Mouse (Mus musculus) ES-Bruce4 (cell line): Measurements from ENCODE around the gene Snf8. TPM values are rescaled to one million over a fixed set of nuclear protein-coding genes. Genes with fewer than 3 reads are reported as not detected.

ENCODE experiments used
- H3K27ac ChIP-seq: 2 replicates; pipeline ENCODE4 v1.5.1; 2012; ENCODE audit warnings: low read length, inconsistent platforms; ENCODE audit not compliant: insufficient read depth
- H3K27me3 ChIP-seq: 2 replicates; pipeline ENCODE4 v1.6.1; 2012; ENCODE audit warnings: mild to moderate bottlenecking, low read length, inconsistent platforms; ENCODE audit not compliant: control insufficient read depth, poor library complexity, insufficient read depth, severe bottlenecking
- H3K36me3 ChIP-seq: 2 replicates; pipeline ENCODE4 v1.6.1; 2012; ENCODE audit warnings: inconsistent platforms, mild to moderate bottlenecking, low read length, moderate library complexity; ENCODE audit not compliant: control insufficient read depth, poor library complexity, insufficient read depth, severe bottlenecking
- H3K4me1 ChIP-seq: one replicate; pipeline ENCODE4 v1.8.1; 2011; ENCODE audit warnings: low read length; ENCODE audit not compliant: control insufficient read depth, insufficient read depth
- H3K4me3 ChIP-seq: 2 replicates; pipeline ENCODE4 v1.5.1; 2011; ENCODE audit warnings: low read depth, mild to moderate bottlenecking, low read length
- H3K9ac ChIP-seq: 2 replicates; pipeline ENCODE4 v1.6.1; 2012; ENCODE audit warnings: low read depth, mild to moderate bottlenecking, inconsistent platforms; ENCODE audit not compliant: poor library complexity, severe bottlenecking
- H3K9me3 ChIP-seq: replicated peaks from 2 replicates; pipeline ENCODE4 v1.6.1; 2012; ENCODE audit warnings: mild to moderate bottlenecking, low read length, inconsistent platforms; ENCODE audit not compliant: control insufficient read depth, poor library complexity, insufficient read depth, severe bottlenecking
- CTCF ChIP-seq: IDR thresholded peaks from one replicate; pipeline ENCODE4 v1.8.1; 2011; ENCODE audit warnings: low read depth, low read length
- EP300 ChIP-seq: IDR thresholded peaks from 2 replicates; pipeline ENCODE4 v1.6.1; 2011; ENCODE audit warnings: low read depth, low read length; ENCODE audit not compliant: insufficient read depth
- POLR2A ChIP-seq: IDR thresholded peaks from one replicate; pipeline ENCODE4 v1.8.1; 2011; ENCODE audit warnings: low read length; ENCODE audit not compliant: insufficient read depth
- polyA plus RNA-seq: library from polyadenylated mRNA; stranded (reverse); fragments of >200 nt; gene quantifications from 2 replicates; pipeline ENCODE4 v1.2.4, GENCODE M21; 2011; ENCODE audit warnings: low read depth; ENCODE audit not compliant: missing spikeins, insufficient read depth, insufficient read length

Snf8 gene
- polyA plus RNA-seq, 1 experiment = 56.1 TPM

DNA sequence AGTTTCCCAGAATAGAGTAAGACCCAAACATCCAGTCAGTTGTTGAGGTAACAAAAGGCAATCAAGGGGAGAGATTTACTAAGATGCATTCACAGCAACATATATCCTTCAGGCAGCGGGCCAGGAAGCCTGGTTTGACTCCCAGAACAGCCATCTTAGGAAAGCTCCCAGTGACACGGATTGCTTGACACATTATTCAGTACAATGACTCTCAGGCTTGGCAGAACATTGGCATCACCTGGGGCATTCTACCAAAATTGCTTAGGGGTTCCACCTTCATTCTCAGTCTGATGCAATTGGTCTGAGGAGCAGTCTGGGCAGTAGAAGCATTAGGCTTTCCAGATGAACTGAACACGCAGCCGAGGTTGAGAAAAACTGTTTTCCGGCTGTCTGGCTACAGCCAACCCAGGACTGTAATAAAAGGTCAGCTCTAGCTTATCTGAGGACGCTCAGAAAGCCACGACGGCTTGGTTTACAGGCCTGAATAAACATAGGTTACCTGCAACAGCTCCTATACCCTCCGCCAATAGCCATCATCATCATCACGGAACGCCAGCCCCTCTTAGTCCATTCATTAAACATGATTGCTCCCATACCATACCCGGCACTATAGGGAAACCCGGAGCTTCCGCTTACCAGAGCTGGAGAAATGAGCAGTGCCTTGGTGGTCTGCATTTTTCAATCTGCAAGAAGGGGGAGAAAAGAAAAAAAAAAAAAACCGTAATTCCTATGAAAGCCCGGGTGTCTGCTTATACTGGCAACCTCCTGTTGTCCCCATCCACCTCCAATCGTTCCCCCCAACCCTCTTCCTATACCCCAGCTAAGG, 39.9 kb downstream of the Snf8 start:
- H3K27ac ChIP-seq = peak overlapping the region; percentile 38
- H3K36me3 ChIP-seq = peaks cover 16% of the 10 kb centered on the region
- H3K9ac ChIP-seq = peak overlapping the region; percentile 90
- H3K27me3 ChIP-seq = no peaks in the 10 kb centered on the region
- no peaks in the 10 kb centered on the region for H3K4me1 ChIP-seq
- no peaks in the 10 kb centered on the region for H3K9me3 ChIP-seq
- H3K4me3 ChIP-seq = peak overlapping the region; percentile 87
- TF ChIP-seq POLR2A (no peak), EP300 (no peak), CTCF (no peak)

DNA sequence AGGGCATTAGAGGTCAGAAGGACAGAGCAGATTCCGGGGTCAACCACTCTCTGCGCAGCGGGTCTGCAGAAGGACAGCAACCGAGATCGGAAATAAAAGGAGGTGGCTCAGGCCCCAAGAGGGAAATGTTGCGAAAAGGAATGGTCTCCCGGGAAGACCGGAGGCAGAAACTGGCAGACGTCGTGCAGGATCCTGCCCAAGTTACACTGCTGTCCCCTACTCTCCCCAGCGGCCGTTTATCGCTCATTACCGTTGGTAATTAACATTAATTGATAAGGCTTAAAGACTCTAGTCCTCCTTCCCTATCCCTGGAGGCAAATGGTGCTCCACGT, 40.5 kb downstream of the Snf8 start:
- TF ChIP-seq CTCF (no peak), POLR2A (no peak), EP300 (no peak)
- H3K4me3 ChIP-seq = peak overlapping the region; percentile 87
- H3K9ac ChIP-seq = peak overlapping the region; percentile 90
- peaks cover 16% of the 10 kb centered on the region for H3K36me3 ChIP-seq
- H3K27ac ChIP-seq = peak overlapping the region; percentile 38
- no peaks in the 10 kb centered on the region for H3K9me3 ChIP-seq
- no peaks in the 10 kb centered on the region for H3K27me3 ChIP-seq
- no peaks in the 10 kb centered on the region for H3K4me1 ChIP-seq

DNA sequence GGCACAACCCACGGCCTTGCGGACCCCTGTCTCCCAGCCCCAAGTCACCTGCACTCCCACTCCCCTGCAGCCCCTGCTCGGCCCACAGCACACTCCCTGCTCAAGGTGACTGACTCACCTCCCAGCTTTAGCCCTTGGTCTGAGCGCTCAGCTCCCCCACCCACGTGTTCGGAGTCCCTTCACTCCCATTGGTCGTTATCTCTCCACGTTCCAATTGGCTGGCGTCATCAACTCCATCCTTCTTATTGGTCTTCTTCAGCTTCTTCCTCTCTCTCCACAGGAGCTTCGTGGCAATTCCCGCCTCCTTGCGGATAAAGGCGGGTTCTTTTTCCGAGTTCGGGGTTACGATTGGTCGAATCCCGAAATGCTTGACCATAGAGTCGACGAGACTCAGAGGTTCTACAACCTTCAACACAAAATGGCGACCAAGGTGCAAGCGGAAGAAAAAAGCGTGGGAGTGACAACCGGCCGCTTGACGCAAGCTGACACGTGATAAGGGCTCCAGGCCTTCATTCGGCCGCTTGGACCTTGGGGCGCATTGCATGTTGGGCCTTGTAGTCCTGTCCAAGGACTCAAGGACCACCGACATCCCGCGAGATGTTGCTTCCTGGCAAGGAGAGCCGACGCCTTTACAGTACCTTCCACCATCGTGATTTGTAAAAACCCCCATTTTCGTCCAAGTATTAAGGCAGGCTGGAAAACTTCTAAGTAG, 41.0 kb downstream of the Snf8 start, which contains the start of gene Atp5g1:
TSS of gene Atp5g1 (minus strand) at position 162 of the 712 bp plus-strand sequence.
- TF ChIP-seq POLR2A (peak; percentile 97), CTCF (no peak)
- Histone ChIP-seq H3K4me3 (peak within 1 kb of the TSS; percentile 87), H3K27ac (peak within 1 kb of the TSS; percentile 90), H3K27me3 (no peaks in the 10 kb centered on the region), H3K36me3 (peaks cover 13% of the 10 kb centered on the region), H3K9ac (peak within 1 kb of the TSS; percentile 90), H3K4me1 (no peaks in the 10 kb centered on the region), H3K9me3 (no peaks in the 10 kb centered on the region)

DNA sequence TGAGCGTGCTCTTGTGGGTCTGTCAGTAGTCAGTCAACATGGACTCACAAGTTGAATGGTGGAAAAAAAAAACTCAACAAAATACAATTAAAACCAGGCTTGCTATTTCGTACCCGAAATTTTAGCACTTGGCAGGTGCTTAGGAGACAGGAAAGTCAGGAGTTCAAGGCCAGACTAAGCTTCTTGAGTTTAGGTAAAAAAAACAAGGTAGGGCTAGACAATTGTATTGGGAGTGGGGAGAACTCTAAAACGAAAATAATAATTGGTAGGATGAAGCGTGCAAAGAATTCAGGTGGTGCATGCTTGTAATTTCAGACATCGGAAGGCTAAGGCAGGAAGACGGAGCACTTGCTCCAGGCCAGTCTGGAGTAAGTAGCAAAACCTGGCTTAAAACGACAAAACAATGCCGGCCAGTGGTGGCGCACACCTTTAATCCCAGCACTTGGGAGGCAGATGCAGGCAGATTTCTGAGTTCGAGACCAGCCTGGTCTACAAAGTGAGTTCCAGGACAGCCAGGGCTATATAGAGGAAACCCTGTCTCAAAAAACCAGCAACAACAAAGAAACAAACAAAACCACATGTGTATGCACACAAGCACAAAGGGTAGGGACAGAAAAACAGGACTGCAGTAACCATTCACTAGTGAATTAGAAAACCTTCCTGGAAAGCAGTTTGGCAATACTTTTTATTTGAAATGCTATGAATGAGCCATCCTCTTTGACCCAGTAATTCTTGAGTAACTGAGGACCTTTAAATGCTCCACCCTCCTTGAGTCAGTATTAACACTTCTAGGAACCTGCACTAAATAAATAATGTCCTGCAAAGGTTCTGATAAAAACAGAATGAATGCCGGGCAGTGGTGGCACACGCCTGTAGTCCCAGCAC, 41.8 kb downstream of the Snf8 start:
- H3K27ac ChIP-seq = peak overlapping the region; percentile 90
- H3K27me3 ChIP-seq = no peaks in the 10 kb centered on the region
- H3K4me1 ChIP-seq = no peaks in the 10 kb centered on the region
- peak overlapping the region; percentile 57 for H3K4me3 ChIP-seq
- no peak for TF ChIP-seq EP300
- no peak for TF ChIP-seq POLR2A
- TF ChIP-seq CTCF = no peak
- no peaks in the 10 kb centered on the region for H3K9me3 ChIP-seq
- peak overlapping the region; percentile 69 for H3K9ac ChIP-seq
- H3K36me3 ChIP-seq = peaks cover 9% of the 10 kb centered on the region

DNA sequence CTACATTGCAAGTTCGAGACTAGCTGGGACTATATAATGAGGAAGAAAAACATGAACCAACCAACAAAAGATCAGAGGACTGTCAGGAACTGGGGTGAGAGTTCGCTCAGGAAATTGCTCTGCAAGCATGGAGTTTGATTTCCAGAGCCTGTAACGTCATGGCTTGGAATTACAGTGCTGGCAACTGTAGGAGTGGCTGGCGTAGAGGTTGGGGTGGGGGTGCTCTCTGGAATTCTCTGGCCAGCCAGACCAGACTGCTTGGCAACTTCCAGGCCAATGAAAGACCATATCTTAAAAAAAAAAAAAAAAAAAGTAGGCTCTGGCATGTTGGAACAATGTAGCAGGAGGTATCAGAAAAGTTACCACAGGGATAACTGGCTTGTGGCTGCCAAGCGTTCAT, 46.1 kb downstream of the Snf8 start:
- Histone ChIP-seq H3K4me1 (no peaks in the 10 kb centered on the region), H3K27me3 (no peaks in the 10 kb centered on the region), H3K9me3 (no peaks in the 10 kb centered on the region), H3K27ac (no peak overlapping the region), H3K4me3 (no peak overlapping the region), H3K9ac (no peak overlapping the region), H3K36me3 (no peaks in the 10 kb centered on the region)
- no peak for TF ChIP-seq CTCF
